Mouse (Mus musculus) splenic B cell, adult 2 months (primary cell): ENCODE results near the gene Zfp607a.
"Not testable (repeated sequence)": the region's sequence is repeated elsewhere in the genome, so short reads cannot be mapped to it uniquely, and the experiment has no call there.

Experiments
- DNase-seq: peaks from one replicate; pipeline ENCODE4 v3.0.0-alpha.2; 2011; ENCODE audit warnings: low read depth, low spot score
- H3K27me3 ChIP-seq: 2 replicates; pipeline ENCODE4 v1.6.1; 2012; ENCODE audit warnings: mild to moderate bottlenecking, low read length, moderate library complexity, mixed read lengths; ENCODE audit not compliant: control insufficient read depth, poor library complexity, insufficient read depth, severe bottlenecking
- H3K36me3 ChIP-seq: 2 replicates; pipeline ENCODE4 v1.6.1; 2012; ENCODE audit warnings: mild to moderate bottlenecking, low read length, moderate library complexity, mixed read lengths; ENCODE audit not compliant: control insufficient read depth, poor library complexity, insufficient read depth, severe bottlenecking

Zfp607a gene

DNA sequence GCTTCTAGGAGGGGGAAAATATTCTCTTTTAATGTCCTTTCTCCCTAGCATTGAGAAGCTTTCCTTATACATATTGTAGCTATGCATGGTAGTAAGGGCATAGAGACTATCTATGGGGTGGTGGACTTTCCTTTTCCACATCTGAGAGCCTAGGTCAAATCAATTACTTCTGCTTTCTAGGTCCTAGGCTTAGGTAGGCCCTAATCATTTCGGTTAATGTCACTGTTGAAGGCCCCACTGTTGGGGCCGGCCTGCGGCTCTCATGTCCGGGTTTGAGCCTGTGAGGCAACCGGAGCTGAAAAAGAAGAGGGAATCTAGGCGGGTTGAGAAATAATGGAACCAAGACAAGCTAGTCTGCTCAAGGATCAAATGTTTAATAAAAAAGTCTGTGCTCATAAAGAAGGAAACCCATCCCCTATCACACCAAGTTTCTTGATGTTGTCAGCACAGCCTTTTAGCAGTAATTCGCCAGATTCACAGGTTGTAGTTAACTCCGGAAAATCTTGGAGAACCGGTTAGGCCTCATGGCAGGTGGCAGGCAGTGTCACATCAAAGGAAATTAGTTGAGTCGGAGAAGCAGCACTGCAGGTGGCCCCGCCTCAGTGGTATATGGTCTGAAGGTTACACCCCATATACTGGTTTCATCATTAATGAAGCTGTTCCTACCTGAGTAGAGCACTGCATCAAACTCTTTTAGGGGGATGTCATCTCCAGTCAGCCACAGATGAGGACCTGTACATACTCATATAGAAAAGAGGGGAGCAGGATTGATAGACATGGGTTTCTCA lies 47.9 kb downstream of the Zfp607a start:
- Histone ChIP-seq H3K36me3 (no peaks in the 10 kb centered on the region), H3K27me3 (no peaks in the 10 kb centered on the region)
- DNase-seq = no peak

DNA sequence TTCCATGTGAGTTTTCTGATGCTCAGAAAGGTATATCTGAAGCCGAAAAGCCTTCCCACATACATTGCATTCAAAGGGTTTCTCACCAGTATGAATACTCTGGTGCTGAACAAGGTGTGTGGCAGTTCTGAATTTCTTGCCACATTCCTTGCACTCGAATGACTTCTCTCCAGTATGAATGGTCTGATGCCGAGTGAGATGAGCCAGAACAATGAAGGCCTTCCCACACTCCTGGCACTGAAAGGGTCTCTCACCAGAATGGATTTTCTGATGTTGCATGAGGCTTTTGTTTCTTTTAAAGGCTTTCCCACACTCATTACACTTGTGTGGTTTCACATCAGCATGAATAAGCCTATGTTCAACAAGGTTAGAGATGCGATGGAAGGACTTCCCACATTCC lies 53.6 kb downstream of the Zfp607a start:
- not testable (repeated sequence) for H3K36me3 ChIP-seq, DNase-seq, H3K27me3 ChIP-seq

DNA sequence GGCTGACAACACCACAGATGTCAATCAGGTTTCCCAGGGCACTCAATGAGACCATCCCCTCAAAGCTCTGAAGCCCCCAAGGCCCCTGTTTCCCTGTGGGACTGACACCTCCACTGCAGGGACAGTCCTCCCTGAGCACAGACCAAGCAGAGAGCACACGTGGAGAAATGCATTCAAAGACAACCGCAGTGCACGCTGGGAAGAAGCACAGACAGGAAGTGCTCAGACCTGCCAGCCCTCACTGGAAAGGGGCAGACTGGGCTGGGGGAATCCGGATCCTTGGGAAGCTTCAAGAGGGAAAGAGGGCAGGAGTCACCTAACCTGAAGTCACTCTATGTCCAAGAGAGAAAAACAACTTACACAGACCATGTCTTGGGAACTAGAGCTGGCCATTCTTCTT lies 69.7 kb downstream of the Zfp607a start:
- not testable (repeated sequence) for H3K27me3 ChIP-seq, DNase-seq

DNA sequence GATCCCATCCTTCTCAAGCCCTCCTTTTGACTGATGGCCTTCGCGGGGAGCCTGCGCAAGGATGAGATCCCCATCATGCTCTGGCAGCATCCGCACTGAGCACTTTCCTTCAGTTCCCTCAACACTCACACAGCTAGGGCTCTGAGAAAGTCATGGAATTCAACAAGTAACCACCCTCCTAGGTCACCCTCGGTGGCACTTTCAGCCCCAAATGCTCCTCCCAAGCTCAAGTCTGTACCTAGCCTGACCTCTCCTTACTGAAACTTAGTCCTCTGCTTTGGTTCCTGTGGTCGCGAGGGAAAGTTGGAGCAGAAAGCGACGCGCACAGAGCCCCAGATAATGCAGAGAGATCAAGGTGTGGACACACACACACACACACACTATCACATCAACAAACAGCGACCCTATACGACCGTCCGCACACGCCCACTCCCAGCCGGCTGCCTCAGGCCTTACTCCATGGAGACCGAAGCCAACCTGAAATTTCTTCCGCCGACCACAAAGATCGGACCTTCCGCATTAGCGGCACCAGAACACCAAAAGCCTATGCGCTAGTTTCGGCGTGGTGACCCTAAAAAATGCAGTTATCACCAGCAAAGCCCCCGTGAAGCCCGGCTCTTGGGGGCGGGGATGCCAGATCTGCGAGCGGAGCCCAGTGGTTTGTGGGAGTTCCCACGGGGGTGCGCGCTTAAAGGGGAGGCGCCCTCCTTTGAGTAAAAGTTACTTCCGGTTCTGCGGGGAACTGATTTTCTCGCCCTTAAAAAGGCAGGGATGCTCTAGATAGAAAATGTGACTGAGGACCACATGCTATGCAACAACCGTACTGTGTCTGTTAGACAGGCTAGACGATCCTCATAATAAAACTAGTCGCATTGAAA lies 71.7 kb downstream of the Zfp607a start, which contains the start of gene Zfp974:
Zfp974 (minus strand) TSS at position 643 of the 878 bp plus-strand sequence.
- Histone ChIP-seq H3K36me3 (no peaks in the 10 kb centered on the region), H3K27me3 (no peaks in the 10 kb centered on the region)
- peak; percentile 76 for DNase-seq

More for the DNA sequence above, 69.7 kb downstream of the Zfp607a start:
- H3K36me3 ChIP-seq = not testable (repeated sequence)
